Mouse (Mus musculus): ENCODE measurements at regions not wholly inside any gene's neighbourhood (a gene's known extent, or its start where the extent isn't known, plus 50 kb on each side); places are given as distances from the start of the nearest gene placed in this dataset.

- DNase-seq (ENCODE audit: extremely low spot score in 1 of 2, low spot score in 1 of 2): no peak
These were observed 122.4 kb upstream of the Fam19a5 start for GRCm38 (mm10) chr15:87421743-87422142.

- no peak for DNase-seq (ENCODE audit: extremely low spot score in 1 of 2, low spot score in 1 of 2)
These were observed 110.8 kb upstream of the Fam19a5 start for GRCm38 (mm10) chr15:87433306-87433705.

- DNase-seq (ENCODE audit: extremely low spot score in 1 of 2, low spot score in 1 of 2): no peak
These were observed 110.2 kb upstream of the Fam19a5 start for GRCm38 (mm10) chr15:87433901-87434300.

- DNase-seq (ENCODE audit: extremely low spot score in 1 of 2, low spot score in 1 of 2): no peak
These were observed 108.5 kb upstream of the Fam19a5 start for GRCm38 (mm10) chr15:87435566-87435965.

GRCm38 (mm10) chr15:87437611-87438010, 106.5 kb upstream of the Fam19a5 start:
- DNase-seq (ENCODE audit: extremely low spot score in 1 of 2, low spot score in 1 of 2): peak; percentile 11 to 40

- no peak for DNase-seq (ENCODE audit: extremely low spot score in 1 of 2, low spot score in 1 of 2)
These were observed 85.2 kb upstream of the Fam19a5 start for GRCm38 (mm10) chr15:87458932-87459331.

- DNase-seq (ENCODE audit: extremely low spot score in 1 of 2, low spot score in 1 of 2): no peak
These were observed 67.9 kb upstream of the Fam19a5 start for GRCm38 (mm10) chr15:87476247-87476646.

- DNase-seq (ENCODE audit: extremely low spot score in 1 of 2, low spot score in 1 of 2): peak in 1 of 2 experiments; percentile 40
These were observed 67.1 kb upstream of the Fam19a5 start for GRCm38 (mm10) chr15:87476862-87477490.

GRCm38 (mm10) chr15:87480758-87481157, 63.3 kb upstream of the Fam19a5 start:
- DNase-seq (ENCODE audit: extremely low spot score in 1 of 2, low spot score in 1 of 2): peak in 1 of 2 experiments; percentile 31

All from frontal cortex, adult 2 months (tissue).